Mouse (Mus musculus) MEL (cell line): ENCODE data around the gene Ptpdc1. TPM values are rescaled to one million over a fixed set of nuclear protein-coding genes. Genes with fewer than 3 reads are reported as not detected.
A peak's percentile ranks its signal among the peaks of the same experiment; 100 is the strongest.

Experiments used
- DNase-seq: peaks from one replicate; pipeline ENCODE4 v3.0.0; 2011; ENCODE audit warnings: low read depth, low spot score
- H3K27ac ChIP-seq: 2 replicates; pipeline ENCODE4 v1.5.1; 2012; ENCODE audit warnings: low read depth, mild to moderate bottlenecking, control low read depth, low read length, moderate library complexity; ENCODE audit not compliant: control insufficient read depth
- H3K27me3 ChIP-seq, 2 experiments: fragments of 150-350 bp in 1 of 2; sonication (generic) in 1 of 2; 2 replicates each; pipeline ENCODE4 v1.6.1; 2012; ENCODE audit warnings: low read length in 2 of 2, mild to moderate bottlenecking in 2 of 2, improper control_type of control experiment in 1 of 2, moderate library complexity in 1 of 2; ENCODE audit not compliant: insufficient read depth in 2 of 2, control insufficient read depth in 1 of 2
- H3K36me3 ChIP-seq, 2 experiments: 2 replicates each; pipeline ENCODE4 v1.6.1; 2012 to 2014; ENCODE audit warnings: low read length in 2 of 2, improper control_type of control experiment in 1 of 2, inconsistent platforms in 1 of 2, mild to moderate bottlenecking in 1 of 2; ENCODE audit not compliant: insufficient read depth in 2 of 2, control insufficient read depth in 1 of 2
- H3K4me1 ChIP-seq, 2 experiments: fragments of 150-350 bp in 1 of 2; sonication (generic) in 1 of 2; 2 replicates each; pipeline ENCODE4 v1.6.1; 2012; ENCODE audit warnings: low read length in 2 of 2, improper control_type of control experiment in 1 of 2, mild to moderate bottlenecking in 1 of 2; ENCODE audit not compliant: insufficient read depth in 2 of 2, control insufficient read depth in 1 of 2
- H3K4me3 ChIP-seq, 2 experiments: fragments of 150-350 bp in 1 of 2; sonication (generic) in 1 of 2; 2 replicates each; pipeline ENCODE4 v1.5.1; 2012; ENCODE audit warnings: low read depth in 2 of 2, low read length in 2 of 2, mild to moderate bottlenecking in 2 of 2, moderate library complexity in 2 of 2, control low read depth in 1 of 2, improper control_type of control experiment in 1 of 2; ENCODE audit not compliant: control insufficient read depth in 1 of 2, insufficient read depth in 1 of 2
- H3K79me2 ChIP-seq: 2 replicates; pipeline ENCODE4 v1.6.1; 2012; ENCODE audit warnings: mild to moderate bottlenecking, low read length, moderate library complexity; ENCODE audit not compliant: control insufficient read depth, poor library complexity, insufficient read depth
- H3K9ac ChIP-seq: 2 replicates; pipeline ENCODE4 v1.6.1; 2012; ENCODE audit warnings: low read depth, mild to moderate bottlenecking, control low read depth, low read length, moderate library complexity; ENCODE audit not compliant: control insufficient read depth, poor library complexity, severe bottlenecking
- H3K9me3 ChIP-seq: fragments of 150-350 bp; sonication (generic); replicated peaks from 2 replicates; pipeline ENCODE4 v1.6.1; 2012; ENCODE audit warnings: mild to moderate bottlenecking, low read length, improper control_type of control experiment, moderate library complexity; ENCODE audit not compliant: insufficient read depth
- CHD1 ChIP-seq: IDR thresholded peaks from 2 replicates; pipeline ENCODE4 v1.6.1; 2012; ENCODE audit warnings: low read depth, mild to moderate bottlenecking, inconsistent platforms, low read length, improper control_type of control experiment
- CHD2 ChIP-seq: IDR thresholded peaks from 2 replicates; pipeline ENCODE4 v1.6.1; 2011; ENCODE audit warnings: low read length, improper control_type of control experiment
- E2F4 ChIP-seq: IDR thresholded peaks from 2 replicates; pipeline ENCODE4 v1.6.1; 2011; ENCODE audit warnings: low read depth, low read length, improper control_type of control experiment, borderline replicate concordance
- ELF1 ChIP-seq: IDR thresholded peaks from 2 replicates; pipeline ENCODE4 v1.6.1; 2014; ENCODE audit warnings: low read depth, mild to moderate bottlenecking, inconsistent platforms, low read length, improper control_type of control experiment, moderate library complexity
- EP300 ChIP-seq, 2 experiments: IDR thresholded peaks; 2 replicates each; pipeline ENCODE4 v1.6.1; 2011; ENCODE audit warnings: improper control_type of control experiment in 2 of 2, low read length in 2 of 2, low read depth in 1 of 2, mild to moderate bottlenecking in 1 of 2
- ETS1 ChIP-seq: IDR thresholded peaks from 2 replicates; pipeline ENCODE4 v1.6.1; 2012; ENCODE audit warnings: low read depth, mild to moderate bottlenecking, inconsistent platforms, low read length, improper control_type of control experiment, moderate library complexity
- GABPA ChIP-seq: IDR thresholded peaks from 2 replicates; pipeline ENCODE4 v1.6.1; 2012; ENCODE audit warnings: low read depth, mild to moderate bottlenecking, inconsistent platforms, low read length, improper control_type of control experiment, moderate library complexity
- GATA1 ChIP-seq: IDR thresholded peaks from 2 replicates; pipeline ENCODE4 v1.6.1; 2011; ENCODE audit warnings: low read depth, low read length, improper control_type of control experiment
- JUND ChIP-seq: IDR thresholded peaks from 2 replicates; pipeline ENCODE4 v1.6.1; 2011; ENCODE audit warnings: low read depth, mild to moderate bottlenecking, improper control_type of control experiment, low read length
- KAT2A ChIP-seq: conservative IDR thresholded peaks from 2 replicates; pipeline ENCODE4 v1.6.1; 2012; ENCODE audit warnings: low read depth, low read length, improper control_type of control experiment, inconsistent platforms
- MAZ ChIP-seq: IDR thresholded peaks from 2 replicates; pipeline ENCODE4 v1.6.1; 2012; ENCODE audit warnings: low read depth, mild to moderate bottlenecking, inconsistent platforms, low read length, improper control_type of control experiment
- MEF2A ChIP-seq: IDR thresholded peaks from 2 replicates; pipeline ENCODE4 v1.6.1; 2014; ENCODE audit warnings: low read depth, mild to moderate bottlenecking, inconsistent platforms, low read length, improper control_type of control experiment; ENCODE audit not compliant: poor library complexity, insufficient replicate concordance, severe bottlenecking; ENCODE audit errors: extremely low read depth
- MXI1 ChIP-seq: IDR thresholded peaks from 2 replicates; pipeline ENCODE4 v1.6.1; 2011; ENCODE audit warnings: mild to moderate bottlenecking, low read depth, low read length, improper control_type of control experiment
- MYC ChIP-seq: IDR thresholded peaks from 2 replicates; pipeline ENCODE4 v1.6.1; 2011; ENCODE audit warnings: low read depth, mild to moderate bottlenecking, low read length, improper control_type of control experiment, moderate library complexity
- NELFE ChIP-seq: IDR thresholded peaks from 2 replicates; pipeline ENCODE4 v1.6.1; 2011; ENCODE audit warnings: low read depth, low read length, improper control_type of control experiment
- POLR2A ChIP-seq, 2 experiments: IDR thresholded peaks; 2 replicates each; pipeline ENCODE4 v1.6.1; 2011 to 2012; ENCODE audit warnings: low read length in 2 of 2, mild to moderate bottlenecking in 2 of 2, control low read depth in 1 of 2, improper control_type of control experiment in 1 of 2, low read depth in 1 of 2, moderate library complexity in 1 of 2; ENCODE audit not compliant: control insufficient read depth in 1 of 2, insufficient read depth in 1 of 2, poor library complexity in 1 of 2
- POLR2AphosphoS2 ChIP-seq: IDR thresholded peaks from 2 replicates; pipeline ENCODE4 v1.6.1; 2011; ENCODE audit warnings: low read length, improper control_type of control experiment
- POLR2AphosphoS5 ChIP-seq: IDR thresholded peaks from 2 replicates; pipeline ENCODE4 v1.6.1; 2012; ENCODE audit warnings: low read depth, borderline replicate concordance, mild to moderate bottlenecking, inconsistent platforms, low read length, moderate library complexity, mixed read lengths
- RCOR1 ChIP-seq: IDR thresholded peaks from 2 replicates; pipeline ENCODE4 v1.6.1; 2012; ENCODE audit warnings: low read depth, mild to moderate bottlenecking, inconsistent platforms, low read length, improper control_type of control experiment
- SIN3A ChIP-seq: IDR thresholded peaks from 2 replicates; pipeline ENCODE4 v1.6.1; 2012; ENCODE audit warnings: low read length, improper control_type of control experiment, inconsistent platforms
- SMC3 ChIP-seq: IDR thresholded peaks from 2 replicates; pipeline ENCODE4 v1.6.1; 2011; ENCODE audit warnings: low read depth, low read length, improper control_type of control experiment
- TAL1 ChIP-seq: IDR thresholded peaks from 2 replicates; pipeline ENCODE4 v1.6.1; 2012; ENCODE audit warnings: mild to moderate bottlenecking, inconsistent platforms, low read length, moderate library complexity, mixed read lengths
- TBP ChIP-seq: IDR thresholded peaks from 2 replicates; pipeline ENCODE4 v1.8.0; 2011; ENCODE audit warnings: low read depth, low read length, improper control_type of control experiment
- TCF12 ChIP-seq: IDR thresholded peaks from 2 replicates; pipeline ENCODE4 v1.6.1; 2014; ENCODE audit warnings: low read depth, mild to moderate bottlenecking, inconsistent platforms, low read length, improper control_type of control experiment, moderate library complexity
- UBTF ChIP-seq: IDR thresholded peaks from 2 replicates; pipeline ENCODE4 v1.6.1; 2012; ENCODE audit warnings: low read depth, mild to moderate bottlenecking, inconsistent platforms, low read length, improper control_type of control experiment, moderate library complexity, borderline replicate concordance; ENCODE audit not compliant: insufficient read depth
- USF1 ChIP-seq: IDR thresholded peaks from 2 replicates; pipeline ENCODE4 v1.6.1; 2014; ENCODE audit warnings: low read depth, mild to moderate bottlenecking, inconsistent platforms, low read length, improper control_type of control experiment, moderate library complexity
- ZKSCAN1 ChIP-seq: IDR thresholded peaks from 2 replicates; pipeline ENCODE4 v1.6.1; 2012; ENCODE audit warnings: low read depth, mild to moderate bottlenecking, inconsistent platforms, low read length, improper control_type of control experiment, moderate library complexity
- ZNF384 ChIP-seq: IDR thresholded peaks from 2 replicates; pipeline ENCODE4 v1.6.1; 2012; ENCODE audit warnings: low read depth, mild to moderate bottlenecking, inconsistent platforms, low read length, improper control_type of control experiment
- polyA plus RNA-seq, 2 experiments: library from polyadenylated mRNA; stranded (reverse) in 1 of 2; unstranded in 1 of 2; fragments of >175 nt in 1 of 2; fragments of >200 nt in 1 of 2; gene quantifications; 2 replicates each; pipeline versions ENCODE4 v1.2.1 to v1.2.4; 2012; ENCODE audit warnings: low replicate concordance in 2 of 2, low read depth in 1 of 2; ENCODE audit not compliant: insufficient read length in 2 of 2, insufficient read depth in 1 of 2, missing spikeins in 1 of 2
- total RNA-seq: library from RNA; depleted of rRNA; stranded (reverse); fragments of 300-350 nt; gene quantifications from 2 replicates; pipeline ENCODE4 v1.2.3, GENCODE M21; 2012

Ptpdc1 gene
- total and polyA plus RNA-seq, 3 experiments = 3.3 to 7.6 TPM; not detected in 1

DNA sequence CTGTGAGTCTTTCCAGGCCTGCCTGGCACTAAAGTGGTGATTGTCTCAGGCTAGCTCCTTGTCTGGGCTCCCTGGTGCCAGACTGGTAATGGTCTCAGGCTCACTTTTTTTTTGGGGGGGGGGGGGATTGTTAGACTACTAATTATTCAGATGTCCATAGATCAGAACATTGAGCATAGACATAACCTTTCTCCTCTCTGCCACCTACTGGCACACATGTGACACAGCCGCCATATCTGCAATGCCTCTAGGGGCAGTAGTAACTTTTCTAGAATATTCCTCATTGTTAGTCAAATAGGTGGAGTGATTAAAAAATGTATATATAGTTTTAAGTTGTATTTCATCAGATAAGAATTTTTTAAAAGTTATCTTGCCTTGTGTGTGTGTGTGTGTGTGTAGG, 53.3 kb downstream of the Ptpdc1 start (continued):
- TF ChIP-seq JUND (no peak), POLR2AphosphoS5 (no peak), TBP (no peak), E2F4 (no peak), POLR2AphosphoS2 (no peak), ZKSCAN1 (no peak), MEF2A (no peak), CHD2 (no peak), EP300 (IDR thresholded peaks at IDR 0.05; ENCODE audit: low read depth in 1 of 2, low read length in 2 of 2) (no peak), UBTF (no peak), RCOR1 (no peak), MYC (0 out of 2 replicates have a peak, but pooled peaks have one; percentile 30), MAZ (no peak), TAL1 (no peak), KAT2A (no peak), CHD1 (no peak)

DNA sequence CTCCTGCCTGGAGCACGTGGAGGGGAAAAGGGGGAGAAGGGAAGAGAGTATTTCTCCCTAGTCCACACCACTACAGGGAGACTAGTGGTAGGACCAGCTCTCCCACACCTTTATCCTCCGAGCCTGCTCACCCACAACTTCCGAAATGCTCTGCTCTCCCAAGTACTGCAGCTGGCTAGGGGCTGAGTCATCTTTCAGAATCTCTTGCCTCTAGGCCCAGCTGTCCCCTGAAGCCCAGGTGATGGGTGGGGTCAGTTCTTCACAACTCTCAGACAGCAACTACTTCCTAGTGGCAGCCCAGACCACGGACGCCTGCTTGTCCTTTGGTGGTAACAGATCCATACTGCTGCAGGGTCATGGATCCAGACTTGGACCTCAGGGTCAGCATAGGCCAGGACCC, 54.2 kb downstream of the Ptpdc1 start:
- DNase-seq = no peak
- H3K9me3 ChIP-seq = no peaks in the 10 kb centered on the region
- peaks cover 8 to 15% of the 10 kb centered on the region in 2 experiments for H3K4me1 ChIP-seq
- no peak overlapping the region for H3K4me3 ChIP-seq
- TF ChIP-seq SIN3A = no peak
- TF ChIP-seq ELF1 = no peak
- TF ChIP-seq POLR2A (IDR thresholded peaks at IDR 0.05; ENCODE audit: control insufficient read depth in 1 of 2, insufficient read depth in 1 of 2, low read depth in 1 of 2, low read length in 2 of 2, poor library complexity in 1 of 2) = no peak
- 0 out of 2 replicates have a peak, but pooled peaks have one; percentile 44 for TF ChIP-seq ETS1
- peaks cover 0 to 14% of the 10 kb centered on the region in 2 experiments; a peak in 2 of 4 replicates for H3K36me3 ChIP-seq
- H3K27me3 ChIP-seq = no peaks in the 10 kb centered on the region
- no peak overlapping the region for H3K9ac ChIP-seq
- H3K79me2 ChIP-seq = no peaks in the 10 kb centered on the region
- H3K27ac ChIP-seq = no peak overlapping the region

DNA sequence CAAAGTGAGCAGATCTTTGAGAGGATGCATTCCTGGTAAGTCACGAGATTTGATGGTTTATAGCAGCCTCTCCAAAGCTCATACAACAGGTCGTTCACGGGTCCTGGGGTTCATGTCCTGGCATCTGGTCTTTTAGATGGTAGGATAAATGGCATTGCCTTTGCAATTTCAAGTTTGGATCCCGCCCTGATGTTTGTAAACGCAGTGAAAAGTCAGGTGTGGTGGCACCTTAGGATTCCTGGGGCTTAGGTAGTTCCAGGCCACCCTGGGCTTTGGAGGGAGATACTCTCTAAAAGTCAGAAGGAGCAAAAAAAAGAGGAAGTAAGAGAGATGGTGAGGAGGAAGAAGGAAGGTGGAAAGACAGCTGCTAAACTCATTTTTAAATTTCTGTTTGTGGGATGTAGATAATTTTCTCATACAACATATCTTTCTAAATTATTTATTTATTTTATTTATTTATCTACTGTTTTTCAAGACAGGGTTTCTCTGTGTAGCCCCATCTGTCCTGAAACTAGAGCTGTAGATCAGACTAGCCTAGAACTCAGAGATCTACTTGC, 55.8 kb downstream of the Ptpdc1 start:
- no peaks in the 10 kb centered on the region for H3K27me3 ChIP-seq
- peaks cover 8 to 19% of the 10 kb centered on the region in 2 experiments for H3K4me1 ChIP-seq
- TF ChIP-seq POLR2AphosphoS5 = no peak
- TF ChIP-seq GABPA = no peak
- TF ChIP-seq MEF2A = no peak
- TF ChIP-seq NELFE = no peak
- TF ChIP-seq GATA1 = peak; percentile 48; the same call in 1 of the 2 replicates
- 0 out of 2 replicates have a peak, but pooled peaks have one; percentile 25 for TF ChIP-seq TCF12
- no peak for TF ChIP-seq CHD2
- TF ChIP-seq USF1 = no peak
- peak; percentile 53; the same call in 1 of the 2 replicates for TF ChIP-seq ZNF384
- TF ChIP-seq RCOR1 = peak; percentile 38; the same call in 1 of the 2 replicates
- peak; percentile 15; the same call in 1 of the 2 replicates for TF ChIP-seq SIN3A
- TF ChIP-seq MXI1 = no peak
- 0 out of 2 replicates have a peak, but pooled peaks have one; percentile 26 for TF ChIP-seq TBP
- TF ChIP-seq ETS1 = peak; percentile 79
- 0 out of 2 replicates have a peak, but pooled peaks have one; percentile 31 for TF ChIP-seq MYC
- no peak for TF ChIP-seq SMC3
- TF ChIP-seq EP300 (IDR thresholded peaks at IDR 0.05; ENCODE audit: low read depth in 1 of 2, low read length in 2 of 2) = peak; percentile 71 to 73
- H3K36me3 ChIP-seq = peaks cover 0 to 18% of the 10 kb centered on the region in 2 experiments; a peak in 2 of 4 replicates
- peak overlapping the region; percentile 29 for H3K27ac ChIP-seq
- H3K79me2 ChIP-seq = no peaks in the 10 kb centered on the region
- H3K4me3 ChIP-seq = peak overlapping the region in 1 of 2 experiments; percentile 7; a peak in 2 of 4 replicates
- peak overlapping the region; percentile 34 for H3K9ac ChIP-seq
- peak; percentile 72 for DNase-seq
- H3K9me3 ChIP-seq = no peaks in the 10 kb centered on the region
